Mouse (Mus musculus): ENCODE results near the gene Gnas. TPM values are rescaled to one million over a fixed set of nuclear protein-coding genes. Genes with fewer than 3 reads are reported as not detected.
"Not testable (repeated sequence)": the region's sequence is repeated elsewhere in the genome, so short reads cannot be mapped to it uniquely, and the experiment has no call there.

Gene Gnas
- polyA plus RNA-seq, 1 experiment, result 139 TPM

- Histone ChIP-seq H3K4me3 (ENCODE audit: control insufficient read depth, low read depth, low read length) (no peak overlapping the region), H3K27ac (ENCODE audit: control insufficient read depth, insufficient read depth, low read depth, low read length) (no peak overlapping the region)
Observed at GRCm38 (mm10) chr2:174343566-174343965, 59.4 kb downstream of the Gnas start.

GRCm38 (mm10) chr2:174344003-174344655, 60.0 kb downstream of the Gnas start:
- Histone ChIP-seq H3K27me3 (ENCODE audit: control insufficient read depth, insufficient read depth, low read length) (no peaks in the 10 kb centered on the region), H3K36me3 (ENCODE audit: control insufficient read depth, insufficient read depth, low read length) (no peaks in the 10 kb centered on the region), H3K4me1 (ENCODE audit: control insufficient read depth, insufficient read depth, low read length) (peaks cover 18% of the 10 kb centered on the region), H3K27ac (ENCODE audit: control insufficient read depth, insufficient read depth, low read depth, low read length) (no peak overlapping the region), H3K4me3 (ENCODE audit: control insufficient read depth, low read depth, low read length) (no peak overlapping the region)
- TF ChIP-seq CTCF (IDR thresholded peaks at IDR 0.05; ENCODE audit: control insufficient read depth, insufficient read depth, insufficient replicate concordance, low read depth, low read length) (no peak), POLR2A (IDR thresholded peaks at IDR 0.05; ENCODE audit: control insufficient read depth, low read depth, low read length) (no peak)

More at GRCm38 (mm10) chr2:174343566-174343965, 59.4 kb downstream of the Gnas start:
- peaks cover 18% of the 10 kb centered on the region for H3K4me1 ChIP-seq (ENCODE audit: control insufficient read depth, insufficient read depth, low read length)
- no peak for TF ChIP-seq CTCF (IDR thresholded peaks at IDR 0.05; ENCODE audit: control insufficient read depth, insufficient read depth, insufficient replicate concordance, low read depth, low read length)
- TF ChIP-seq POLR2A (IDR thresholded peaks at IDR 0.05; ENCODE audit: control insufficient read depth, low read depth, low read length), result no peak
- H3K27me3 ChIP-seq (ENCODE audit: control insufficient read depth, insufficient read depth, low read length), result no peaks in the 10 kb centered on the region
- no peaks in the 10 kb centered on the region for H3K36me3 ChIP-seq (ENCODE audit: control insufficient read depth, insufficient read depth, low read length)

- H3K27ac ChIP-seq (ENCODE audit: control insufficient read depth, insufficient read depth, low read depth, low read length), result no peak overlapping the region
- no peak overlapping the region for H3K4me3 ChIP-seq (ENCODE audit: control insufficient read depth, low read depth, low read length)
- peaks cover 18% of the 10 kb centered on the region for H3K4me1 ChIP-seq (ENCODE audit: control insufficient read depth, insufficient read depth, low read length)
- H3K27me3 ChIP-seq (ENCODE audit: control insufficient read depth, insufficient read depth, low read length), result no peaks in the 10 kb centered on the region
- H3K36me3 ChIP-seq (ENCODE audit: control insufficient read depth, insufficient read depth, low read length), result no peaks in the 10 kb centered on the region
- TF ChIP-seq POLR2A (IDR thresholded peaks at IDR 0.05; ENCODE audit: control insufficient read depth, low read depth, low read length), result no peak
Observed at GRCm38 (mm10) chr2:174344996-174345395, 60.9 kb downstream of the Gnas start.

GRCm38 (mm10) chr2:174346612-174346998, 62.5 kb downstream of the Gnas start, which contains the start of gene Gm20721:
Gm20721 (minus strand) TSS chr2:174346712.
- Histone ChIP-seq H3K27me3 (ENCODE audit: control insufficient read depth, insufficient read depth, low read length) (no peaks in the 10 kb centered on the region), H3K4me3 (ENCODE audit: control insufficient read depth, low read depth, low read length) (no peak within 1 kb of the TSS), H3K36me3 (ENCODE audit: control insufficient read depth, insufficient read depth, low read length) (no peaks in the 10 kb centered on the region), H3K4me1 (ENCODE audit: control insufficient read depth, insufficient read depth, low read length) (peaks cover 18% of the 10 kb centered on the region), H3K27ac (ENCODE audit: control insufficient read depth, insufficient read depth, low read depth, low read length) (no peak within 1 kb of the TSS)
- no peak for TF ChIP-seq CTCF (IDR thresholded peaks at IDR 0.05; ENCODE audit: control insufficient read depth, insufficient read depth, insufficient replicate concordance, low read depth, low read length)
- no peak for TF ChIP-seq POLR2A (IDR thresholded peaks at IDR 0.05; ENCODE audit: control insufficient read depth, low read depth, low read length)

- H3K36me3 ChIP-seq (ENCODE audit: control insufficient read depth, insufficient read depth, low read length); H3K4me3 ChIP-seq (ENCODE audit: control insufficient read depth, low read depth, low read length); H3K27me3 ChIP-seq (ENCODE audit: control insufficient read depth, insufficient read depth, low read length); H3K27ac ChIP-seq (ENCODE audit: control insufficient read depth, insufficient read depth, low read depth, low read length): not testable (repeated sequence)
- peaks cover 18% of the 10 kb centered on the region for H3K4me1 ChIP-seq (ENCODE audit: control insufficient read depth, insufficient read depth, low read length)
Observed at GRCm38 (mm10) chr2:174346999-174347668, 63.0 kb downstream of the Gnas start.

GRCm38 (mm10) chr2:174358516-174358915, 74.4 kb downstream of the Gnas start:
- TF ChIP-seq CTCF (IDR thresholded peaks at IDR 0.05; ENCODE audit: control insufficient read depth, insufficient read depth, insufficient replicate concordance, low read depth, low read length) (no peak), POLR2A (IDR thresholded peaks at IDR 0.05; ENCODE audit: control insufficient read depth, low read depth, low read length) (no peak)
- Histone ChIP-seq H3K4me3 (ENCODE audit: control insufficient read depth, low read depth, low read length) (no peak overlapping the region), H3K36me3 (ENCODE audit: control insufficient read depth, insufficient read depth, low read length) (no peaks in the 10 kb centered on the region), H3K27ac (ENCODE audit: control insufficient read depth, insufficient read depth, low read depth, low read length) (no peak overlapping the region), H3K27me3 (ENCODE audit: control insufficient read depth, insufficient read depth, low read length) (no peaks in the 10 kb centered on the region), H3K4me1 (ENCODE audit: control insufficient read depth, insufficient read depth, low read length) (peaks cover 2% of the 10 kb centered on the region; the same call in 1 of the 2 replicates)

GRCm38 (mm10) chr2:174359656-174360055, 75.5 kb downstream of the Gnas start:
- Histone ChIP-seq H3K36me3 (ENCODE audit: control insufficient read depth, insufficient read depth, low read length) (no peaks in the 10 kb centered on the region), H3K27ac (ENCODE audit: control insufficient read depth, insufficient read depth, low read depth, low read length) (no peak overlapping the region), H3K4me3 (ENCODE audit: control insufficient read depth, low read depth, low read length) (no peak overlapping the region), H3K27me3 (ENCODE audit: control insufficient read depth, insufficient read depth, low read length) (no peaks in the 10 kb centered on the region), H3K4me1 (ENCODE audit: control insufficient read depth, insufficient read depth, low read length) (peaks cover 2% of the 10 kb centered on the region; the same call in 1 of the 2 replicates)
- TF ChIP-seq CTCF (IDR thresholded peaks at IDR 0.05; ENCODE audit: control insufficient read depth, insufficient read depth, insufficient replicate concordance, low read depth, low read length) (no peak), POLR2A (IDR thresholded peaks at IDR 0.05; ENCODE audit: control insufficient read depth, low read depth, low read length) (no peak)
